Mouse (Mus musculus): ENCODE measurements around the gene Gtse1. TPM values are rescaled to one million over a fixed set of nuclear protein-coding genes. Genes with fewer than 3 reads are reported as not detected.

Gene Gtse1
- total RNA-seq, 2 experiments from 2014 or later = 0.14 TPM; not detected in 1

DNA sequence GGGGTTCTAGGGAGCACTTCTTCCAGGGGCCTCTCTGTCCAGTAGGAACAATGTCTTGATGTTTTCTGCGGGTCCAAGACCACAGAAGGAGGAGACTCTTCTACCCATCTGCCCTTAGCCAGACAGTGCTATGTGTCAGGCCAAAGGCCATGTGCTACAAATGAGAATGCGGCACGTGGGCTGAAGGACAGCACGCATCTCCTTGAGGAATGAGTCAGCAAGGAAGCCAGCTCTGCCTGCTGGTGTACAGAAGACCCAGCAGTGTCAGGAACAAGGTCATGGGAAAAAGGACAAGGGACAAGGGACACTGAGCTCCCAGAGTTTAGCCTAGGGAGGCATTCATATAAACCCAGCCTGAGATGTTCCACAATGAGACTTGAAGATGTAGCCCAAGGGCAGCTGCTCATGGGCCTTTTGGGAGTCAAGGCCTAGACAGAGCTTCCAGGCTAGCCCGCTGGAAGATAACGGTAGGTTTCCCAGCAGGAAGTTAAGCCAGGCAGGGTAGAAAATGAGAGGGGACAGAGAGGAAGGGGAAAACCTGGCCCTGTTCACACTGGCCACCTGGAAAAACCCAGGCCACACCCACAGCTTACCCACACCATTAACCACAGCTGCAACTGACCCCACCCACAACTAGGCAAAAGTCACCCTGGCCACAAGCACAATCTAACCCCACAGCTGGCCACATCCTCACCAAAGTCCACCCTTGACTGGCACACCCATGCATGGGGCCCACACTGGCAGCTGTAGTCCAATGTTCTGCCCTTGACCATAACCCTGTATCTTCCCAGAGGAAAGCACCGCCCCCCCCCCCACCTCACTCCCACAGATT lies 49.3 kb downstream of the Gtse1 start:
- Histone ChIP-seq H3K27ac (no peak overlapping the region), H3K4me3 (no peak overlapping the region)
- intact Hi-C loops (cut with DNase I) = no loop called here
- no peak for DNase-seq
- no peak for TF ChIP-seq CTCF (IDR thresholded peaks at IDR 0.05)

DNA sequence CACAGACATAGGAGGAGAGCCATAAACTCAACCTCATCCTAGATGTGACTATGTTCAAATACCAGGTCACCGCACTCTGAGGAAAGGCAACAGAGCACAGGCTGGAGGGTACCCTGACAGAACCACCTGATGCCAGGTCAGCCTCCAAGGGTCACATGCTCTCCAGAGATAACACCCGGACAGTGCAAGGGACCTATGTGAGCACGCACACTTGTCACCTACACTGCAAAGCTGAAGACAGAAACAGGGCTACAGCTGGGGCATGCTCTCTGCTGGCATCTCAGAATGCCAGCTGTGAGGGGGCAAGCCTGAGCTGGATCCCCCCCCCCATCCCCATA lies 49.9 kb downstream of the Gtse1 start:
- Histone ChIP-seq H3K4me3 (no peak overlapping the region), H3K27ac (no peak overlapping the region)
- no peak for TF ChIP-seq CTCF (IDR thresholded peaks at IDR 0.05)
- intact Hi-C loops (cut with DNase I) = no loop called here
- DNase-seq = no peak

GRCm38 (mm10) chr15:85909931-85910330 lies 50.4 kb downstream of the Gtse1 start:
- intact Hi-C loops (cut with DNase I) = loop anchor here (5.0 kb wide), 1 partner anchor 127 kb away; no protein-coding TSS in a partner anchor
- Histone ChIP-seq H3K27ac (no peak overlapping the region), H3K4me3 (no peak overlapping the region)
- TF ChIP-seq CTCF (IDR thresholded peaks at IDR 0.05) = no peak
- DNase-seq = no peak

- intact Hi-C loops (cut with DNase I) = loop anchor here (5.0 kb wide), 1 partner anchor 124 kb away; no protein-coding TSS in a partner anchor
- peak; percentile 56 for TF ChIP-seq CTCF (IDR thresholded peaks at IDR 0.05)
- DNase-seq = peak; percentile 50
These were observed 54.1 kb downstream of the Gtse1 start for GRCm38 (mm10) chr15:85913605-85914004.

GRCm38 (mm10) chr15:85919191-85919891 lies 59.8 kb downstream of the Gtse1 start:
- TF ChIP-seq CTCF (IDR thresholded peaks at IDR 0.05) = no peak
- intact Hi-C loops (cut with DNase I) = no loop called here
- no peak overlapping the region for H3K4me3 ChIP-seq

More at GRCm38 (mm10) chr15:85913605-85914004, 54.1 kb downstream of the Gtse1 start:
- H3K4me3 ChIP-seq = no peak overlapping the region
- no peak overlapping the region for H3K27ac ChIP-seq

GRCm38 (mm10) chr15:85919892-85920248 lies 60.3 kb downstream of the Gtse1 start:
- intact Hi-C loops (cut with DNase I) = no loop called here
- no peak for DNase-seq
- no peak for TF ChIP-seq CTCF (IDR thresholded peaks at IDR 0.05)

More at GRCm38 (mm10) chr15:85919191-85919891, 59.8 kb downstream of the Gtse1 start:
- DNase-seq = no peak
- H3K27ac ChIP-seq = no peak overlapping the region

GRCm38 (mm10) chr15:85921855-85922254 lies 62.3 kb downstream of the Gtse1 start:
- TF ChIP-seq CTCF (IDR thresholded peaks at IDR 0.05) = no peak
- DNase-seq = no peak
- H3K27ac ChIP-seq = no peak overlapping the region
- no peak overlapping the region for H3K4me3 ChIP-seq
- intact Hi-C loops (cut with DNase I) = no loop called here

More at GRCm38 (mm10) chr15:85919892-85920248, 60.3 kb downstream of the Gtse1 start:
- Histone ChIP-seq H3K27ac (no peak overlapping the region), H3K4me3 (no peak overlapping the region)

Other genes with a start within 250 kb of the Gtse1 start
- 10 to 100 TPM; 15.4 to 47.2 TPM for gene Ppara, start 124.8 kb upstream of the Gtse1 start, total RNA-seq (2021)
- 10 to 100 TPM; 44.7 to 57.0 TPM for gene Cdpf1, start 48.0 kb upstream of the Gtse1 start, total RNA-seq (2021)
- gene Pkdrej, start 38.0 kb upstream of the Gtse1 start, total RNA-seq (2021) = under 1 TPM; 0.15 to 0.67 TPM
- 1 to 10 TPM; 3.4 to 6.0 TPM for gene Ttc38, start 27.4 kb upstream of the Gtse1 start, total RNA-seq (2021)
- gene Trmu, start 19.6 kb downstream of the Gtse1 start, total RNA-seq (2021) = 10 to 100 TPM in 1 of 2 experiments, 1 to 10 TPM in 1; 9.5 to 15.2 TPM
- under 1 TPM; 0.13 to 0.28 TPM for gene Celsr1, start 174.0 kb downstream of the Gtse1 start, total RNA-seq (2021)
- gene Gramd4, start 197.9 kb downstream of the Gtse1 start, total RNA-seq (2021) = 10 to 100 TPM in 1 of 2 experiments, 1 to 10 TPM in 1; 5.8 to 11.4 TPM

All from gastrocnemius, adult 2 months (tissue).